Comparison of ENCODE assay signal across 21 mouse cellular contexts in the genomic region with DNA sequence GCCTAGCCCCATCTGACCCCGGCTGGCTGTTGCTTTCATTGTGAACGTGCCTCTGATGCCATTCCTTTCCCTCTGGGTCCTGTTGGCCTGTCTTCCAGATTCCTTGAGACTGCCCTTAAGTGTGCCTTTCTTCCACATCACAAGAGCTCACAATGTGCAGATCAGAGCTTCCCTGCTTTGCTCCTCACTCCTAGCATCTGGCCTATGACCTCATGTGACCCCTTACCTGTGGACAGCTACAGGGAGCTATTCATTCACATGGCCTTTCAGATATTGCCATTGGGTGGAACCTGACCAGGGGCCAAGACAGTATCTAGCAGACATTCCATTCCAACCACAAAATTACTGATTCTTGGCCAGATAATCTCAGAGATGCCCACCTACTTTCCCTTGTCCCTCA.
DNase-seq lines count a peak whose midpoint lies in the region; ATAC-seq and TF ChIP-seq lines count a peak whose summit lies in the region.
"Had no signal": no experiment of that assay in that cellular context is flagged by ENCODE, and none has a peak within 500 bp of the region (broad histone marks: within the 10 kb centered on the region; RNA-seq: fewer than 3 reads in every experiment).

No protein-coding gene starts in this region.

- H3K9ac ChIP-seq in liver, postnatal 0 days (replicated peaks) = no peak overlapping the region
- H3K9ac ChIP-seq: forebrain, embryonic 13.5 days; heart, embryonic 13.5 days had no signal

- peak; percentile 50 for ATAC-seq in liver, postnatal 0 days
- ATAC-seq: forebrain, embryonic 13.5 days; hindbrain, embryonic 16.5 days had no signal

- H3K4me3 ChIP-seq in cerebellum, adult 2 months (replicated peaks; ENCODE audit: insufficient read depth, low read depth, low read length) = no peak overlapping the region
- no peak overlapping the region for H3K4me3 ChIP-seq in left cerebral cortex, adult 2 months
- no peak overlapping the region for H3K4me3 ChIP-seq in liver, postnatal 0 days (ENCODE audit: low read depth, low read length)
- H3K4me3 ChIP-seq in brown adipose tissue, adult 24 weeks (ENCODE audit: insufficient read depth, low read depth, low read length) = no peak overlapping the region
- H3K4me3 ChIP-seq: forebrain, embryonic 10.5 days; forebrain, embryonic 13.5 days; heart, adult 2 months; heart, embryonic 10.5 days; heart, embryonic 13.5 days had no signal

- H3K27me3 ChIP-seq in cerebellum, adult 2 months (ENCODE audit: control insufficient read depth, insufficient read depth, low read length) = no peaks in the 10 kb centered on the region
- no peaks in the 10 kb centered on the region for H3K27me3 ChIP-seq in liver, postnatal 0 days (ENCODE audit: insufficient read depth, low read length)
- H3K27me3 ChIP-seq: CH12.LX; forebrain, embryonic 13.5 days; heart, embryonic 13.5 days had no signal

- DNase-seq in cerebellum, adult 2 months = peak in 1 of 2 experiments; percentile 47
- DNase-seq in cerebellum, adult 11 months = no peak
- DNase-seq in left cerebral cortex, adult 2 months (ENCODE audit: extremely low spot score in 1 of 2, low spot score in 2 of 2) = no peak
- DNase-seq in left cerebral cortex, postnatal 25 days (ENCODE audit: low spot score in 2 of 2) = no peak
- DNase-seq in liver, postnatal 0 days = no peak
- DNase-seq in liver = no peak
- DNase-seq: adrenal gland, adult 8-10 months; B cell, adult 2 months; gastrocnemius, postnatal 10 days; gastrocnemius, postnatal 36 days; heart, adult 2 months; heart, postnatal 14 days; heart, postnatal 4 days had no signal

- WGBS in cerebellum, adult 2 months = 11% methylated on average over 2 of the region's 2 CpGs
- 91% methylated on average over 2 of the region's 2 CpGs for WGBS in liver, postnatal 0 days (ENCODE audit: insufficient replicate concordance)

- H3K4me2 ChIP-seq in liver, postnatal 0 days (ENCODE audit: low read depth, low read length) = no peak overlapping the region
- H3K4me2 ChIP-seq: forebrain, embryonic 13.5 days; heart, embryonic 13.5 days had no signal

- TF ChIP-seq POLR2A in cerebellum, adult 2 months (IDR thresholded peaks at IDR 0.05; ENCODE audit: borderline replicate concordance, insufficient read depth, low read length) = no peak

- no peaks in the 10 kb centered on the region for H3K9me3 ChIP-seq in liver, postnatal 0 days (ENCODE audit: low read length)
- H3K9me3 ChIP-seq: forebrain, embryonic 10.5 days; forebrain, embryonic 13.5 days; G1E; heart, embryonic 10.5 days; heart, embryonic 13.5 days had no signal

- no peak for TF ChIP-seq CTCF in cerebellum, adult 2 months (IDR thresholded peaks at IDR 0.05; ENCODE audit: borderline replicate concordance, insufficient read depth, low read depth, low read length)
- no peak for TF ChIP-seq CTCF in left cerebral cortex, adult 2 months (IDR thresholded peaks at IDR 0.05)
- no peak for TF ChIP-seq CTCF in liver, postnatal 0 days (IDR thresholded peaks at IDR 0.05; ENCODE audit: low read depth)

- no peaks in the 10 kb centered on the region for H3K36me3 ChIP-seq in liver, postnatal 0 days (replicated peaks; ENCODE audit: insufficient read depth, low read length)
- H3K36me3 ChIP-seq: forebrain, embryonic 10.5 days; G1E; heart, embryonic 10.5 days; heart, embryonic 13.5 days had no signal

- TF ChIP-seq EP300 in liver, postnatal 0 days (IDR thresholded peaks at IDR 0.05; ENCODE audit: low read depth) = no peak

- intact Hi-C loops in left cerebral cortex, adult 2 months (cut with DNase I) = no loop called here
- intact Hi-C loops in left cerebral cortex, postnatal 25 days (cut with DNase I) = no loop called here

- peaks cover 29% of the 10 kb centered on the region for H3K4me1 ChIP-seq in cerebellum, adult 2 months (ENCODE audit: control insufficient read depth, insufficient read depth, low read length)
- peaks cover 4% of the 10 kb centered on the region for H3K4me1 ChIP-seq in liver, postnatal 0 days (ENCODE audit: insufficient read depth)
- peaks cover 4% of the 10 kb centered on the region; the same call in 1 of the 2 replicates for H3K4me1 ChIP-seq in brown adipose tissue, adult 24 weeks (ENCODE audit: control insufficient read depth, insufficient read depth, insufficient read length, low read length)
- H3K4me1 ChIP-seq: forebrain, embryonic 13.5 days had no signal

- H3K27ac ChIP-seq in cerebellum, adult 2 months (ENCODE audit: insufficient read depth, low read length) = peak overlapping the region; percentile 77
- H3K27ac ChIP-seq in left cerebral cortex, adult 2 months = peak overlapping the region; percentile 18; the same call in 1 of the 2 replicates
- H3K27ac ChIP-seq in liver, postnatal 0 days (ENCODE audit: low read depth) = no peak overlapping the region
- peak overlapping the region; percentile 49; the same call in 1 of the 2 replicates for H3K27ac ChIP-seq in brown adipose tissue, adult 24 weeks (replicated peaks; ENCODE audit: low read depth, low read length)
- H3K27ac ChIP-seq: forebrain, embryonic 10.5 days; forebrain, embryonic 13.5 days; heart, adult 2 months; heart, embryonic 10.5 days; heart, embryonic 13.5 days had no signal
